Mouse (Mus musculus): Measurements from ENCODE around the gene Rhog.

DNA sequence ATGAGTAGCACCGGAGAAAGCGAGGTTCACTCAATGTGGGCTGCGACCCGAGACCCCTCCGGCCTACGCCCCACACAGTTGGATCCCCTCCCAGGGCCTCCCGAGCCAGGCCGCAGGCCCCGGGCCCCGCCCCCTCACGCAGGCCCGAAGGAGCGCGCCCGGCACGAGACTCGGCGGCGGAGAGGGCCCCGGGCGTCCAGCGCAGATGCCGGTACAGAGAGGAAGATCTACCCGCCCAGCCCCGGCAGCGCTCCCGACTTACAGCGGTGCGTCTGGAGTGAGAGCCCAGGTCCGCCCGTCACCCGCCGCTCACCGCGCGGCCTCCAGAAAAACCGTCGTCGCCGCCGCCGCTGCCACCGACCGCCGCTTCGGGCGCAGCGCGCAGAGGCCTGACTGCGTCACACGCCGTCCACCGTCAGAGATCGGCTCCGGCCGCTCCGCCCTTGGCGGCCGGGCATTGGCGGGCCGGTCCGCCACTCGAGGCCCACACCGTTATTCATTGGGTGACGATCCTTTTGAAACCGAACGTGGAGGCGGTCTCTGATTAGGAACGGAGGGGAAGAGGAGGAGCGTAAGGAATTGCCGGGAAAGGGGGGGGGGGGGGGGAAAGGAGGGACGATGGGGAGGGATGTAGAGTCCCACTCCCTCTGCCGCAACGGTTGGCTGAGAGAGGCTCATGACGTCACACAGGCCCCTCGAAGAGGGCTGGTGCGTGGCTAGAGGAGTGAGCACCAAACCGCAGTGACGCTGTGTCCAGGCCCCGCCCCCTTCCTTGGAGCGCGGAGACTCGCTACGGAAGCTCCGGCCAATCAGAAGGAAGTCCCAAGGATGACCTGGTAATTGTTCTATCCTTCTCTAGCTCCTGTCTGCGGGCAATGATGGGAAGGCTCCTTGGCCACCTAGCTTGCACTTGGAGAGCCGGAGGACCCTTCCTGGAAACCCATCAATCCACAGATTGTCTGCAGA is 45.8 kb downstream of the Rhog start, which contains the start of the genes Nup98 and Pgap2:
- peak; percentile 28 for TF ChIP-seq POLR2A (IDR thresholded peaks at IDR 0.05; ENCODE audit: low read depth, low read length)
- TF ChIP-seq CTCF (conservative IDR thresholded peaks at IDR 0.05; ENCODE audit: insufficient read depth, insufficient read length, low read depth, low read length) = no peak
